Mouse (Mus musculus) cortical plate, adult 2 months (tissue): ENCODE data around the gene Ovch2. TPM values are rescaled to one million over a fixed set of nuclear protein-coding genes. Genes with fewer than 3 reads are reported as not detected.
A peak's percentile ranks its signal among the peaks of the same experiment; 100 is the strongest.

Source experiments
- H3K27ac ChIP-seq: fragments of 200-500 bp; 2 replicates; pipeline ENCODE4 v1.5.1; 2012; ENCODE audit warnings: low read length, control low read depth, inconsistent platforms; ENCODE audit not compliant: insufficient read depth
- H3K4me1 ChIP-seq: fragments of 200-500 bp; 2 replicates; pipeline ENCODE4 v1.6.1; 2011; ENCODE audit warnings: low read length; ENCODE audit not compliant: control insufficient read depth, insufficient read depth
- H3K4me3 ChIP-seq: fragments of 200-500 bp; 2 replicates; pipeline ENCODE4 v1.5.1; 2011; ENCODE audit warnings: mild to moderate bottlenecking, low read length, control low read depth; ENCODE audit not compliant: insufficient read depth
- CTCF ChIP-seq: fragments of 200-500 bp; IDR thresholded peaks from 2 replicates; pipeline ENCODE4 v1.5.1; 2011; ENCODE audit warnings: mild to moderate bottlenecking, control low read depth, low read length; ENCODE audit not compliant: insufficient read depth; ENCODE audit errors: extremely low read depth
- POLR2A ChIP-seq: fragments of 200-500 bp; IDR thresholded peaks from 2 replicates; pipeline ENCODE4 v1.6.1; 2011; ENCODE audit warnings: mild to moderate bottlenecking, low read length, control low read depth; ENCODE audit not compliant: insufficient read depth; ENCODE audit errors: extremely low read depth
- polyA plus RNA-seq: library from polyadenylated mRNA; depleted of rRNA; stranded (reverse); fragments of >200 nt; gene quantifications from 2 replicates; pipeline ENCODE4 v1.2.3, GENCODE M21; 2012; rRNA removed

Ovch2 gene
- polyA plus RNA-seq, 1 experiment: not detected

- no peak for TF ChIP-seq CTCF
- TF ChIP-seq POLR2A: no peak
- no peak overlapping the region for H3K27ac ChIP-seq
- no peak overlapping the region for H3K4me3 ChIP-seq
- H3K4me1 ChIP-seq: no peaks in the 10 kb centered on the region
These were observed 55.0 kb downstream of the Ovch2 start for GRCm38 (mm10) chr7:107746036-107746435.

- Histone ChIP-seq H3K27ac (no peak overlapping the region), H3K4me1 (no peaks in the 10 kb centered on the region), H3K4me3 (no peak overlapping the region)
- TF ChIP-seq CTCF: no peak
- no peak for TF ChIP-seq POLR2A
These were observed 55.9 kb downstream of the Ovch2 start for GRCm38 (mm10) chr7:107745111-107745510.

GRCm38 (mm10) chr7:107744454-107744853 is 56.6 kb downstream of the Ovch2 start:
- H3K4me1 ChIP-seq: no peaks in the 10 kb centered on the region
- no peak overlapping the region for H3K4me3 ChIP-seq
- no peak overlapping the region for H3K27ac ChIP-seq
- no peak for TF ChIP-seq POLR2A
- no peak for TF ChIP-seq CTCF

GRCm38 (mm10) chr7:107742963-107743465 is 58.0 kb downstream of the Ovch2 start:
- Histone ChIP-seq H3K4me3 (no peak overlapping the region), H3K27ac (no peak overlapping the region), H3K4me1 (no peaks in the 10 kb centered on the region)
- TF ChIP-seq POLR2A: no peak
- TF ChIP-seq CTCF: no peak

GRCm38 (mm10) chr7:107738726-107739125 is 62.3 kb downstream of the Ovch2 start:
- no peaks in the 10 kb centered on the region for H3K4me1 ChIP-seq
- no peak overlapping the region for H3K27ac ChIP-seq
- no peak overlapping the region for H3K4me3 ChIP-seq
- TF ChIP-seq CTCF: peak; percentile 25; the same call in 1 of the 2 replicates
- no peak for TF ChIP-seq POLR2A

- H3K4me3 ChIP-seq: no peak overlapping the region
- no peaks in the 10 kb centered on the region for H3K4me1 ChIP-seq
- H3K27ac ChIP-seq: no peak overlapping the region
- TF ChIP-seq POLR2A: no peak
- no peak for TF ChIP-seq CTCF
These were observed 67.8 kb downstream of the Ovch2 start for GRCm38 (mm10) chr7:107733162-107733561.

Other genes starting within 250 kb of the Ovch2 start
- gene Olfml1, start 233.8 kb downstream of the Ovch2 start, polyA plus RNA-seq: 12.4 and 13.4 TPM in 2 replicates
- gene Ppfibp2, start 206.0 kb downstream of the Ovch2 start, polyA plus RNA-seq: 7.5 and 8.4 TPM in 2 replicates
- not detected in 2 replicates for gene 5330417H12Rik, start 176.0 kb downstream of the Ovch2 start, polyA plus RNA-seq
- 0.19 and 0.23 TPM in 2 replicates for gene Cyb5r2, start 43.2 kb downstream of the Ovch2 start, polyA plus RNA-seq
- not detected in 2 replicates for gene Olfr467, start 11.1 kb upstream of the Ovch2 start, polyA plus RNA-seq
- gene Olfr469, start 24.3 kb upstream of the Ovch2 start, polyA plus RNA-seq: not detected in 2 replicates
- gene Olfr470, start 46.3 kb upstream of the Ovch2 start, polyA plus RNA-seq: not detected in 2 replicates
- not detected in 2 replicates for gene Olfr472, start 96.7 kb upstream of the Ovch2 start, polyA plus RNA-seq
- gene Olfr473, start 129.2 kb upstream of the Ovch2 start, polyA plus RNA-seq: not detected in 2 replicates
- not detected in 2 replicates for gene Olfr474, start 153.4 kb upstream of the Ovch2 start, polyA plus RNA-seq
- not detected in 2 replicates for gene Olfr476, start 163.6 kb upstream of the Ovch2 start, polyA plus RNA-seq
- gene Olfr477, start 185.5 kb upstream of the Ovch2 start, polyA plus RNA-seq: not detected in 2 replicates
- gene Olfr478, start 232.8 kb upstream of the Ovch2 start, polyA plus RNA-seq: not detected in 2 replicates
- gene Olfr479, start 249.5 kb upstream of the Ovch2 start, polyA plus RNA-seq: not detected in 2 replicates